Mouse (Mus musculus): ENCODE measurements around the gene B4galnt4.
"Not testable (repeated sequence)": the region's sequence is repeated elsewhere in the genome, so short reads cannot be mapped to it uniquely, and the experiment has no call there.

GRCm38 (mm10) chr7:141017824-141018223 lies 43.1 kb upstream of the B4galnt4 start, which contains the start of gene Ifitm6:
- TF ChIP-seq CTCF (IDR thresholded peaks at IDR 0.05; ENCODE audit: low read depth, low read length); POLR2A (IDR thresholded peaks at IDR 0.05; ENCODE audit: borderline replicate concordance, low read depth, low read length): not testable (repeated sequence)
